Mouse (Mus musculus): Measurements from ENCODE around the gene Zbtb5. TPM values are rescaled to one million over a fixed set of nuclear protein-coding genes. Genes with fewer than 3 reads are reported as not detected.

Zbtb5 gene
- polyA plus RNA-seq, 1 experiment from 2014 or later: 21.0 TPM

DNA sequence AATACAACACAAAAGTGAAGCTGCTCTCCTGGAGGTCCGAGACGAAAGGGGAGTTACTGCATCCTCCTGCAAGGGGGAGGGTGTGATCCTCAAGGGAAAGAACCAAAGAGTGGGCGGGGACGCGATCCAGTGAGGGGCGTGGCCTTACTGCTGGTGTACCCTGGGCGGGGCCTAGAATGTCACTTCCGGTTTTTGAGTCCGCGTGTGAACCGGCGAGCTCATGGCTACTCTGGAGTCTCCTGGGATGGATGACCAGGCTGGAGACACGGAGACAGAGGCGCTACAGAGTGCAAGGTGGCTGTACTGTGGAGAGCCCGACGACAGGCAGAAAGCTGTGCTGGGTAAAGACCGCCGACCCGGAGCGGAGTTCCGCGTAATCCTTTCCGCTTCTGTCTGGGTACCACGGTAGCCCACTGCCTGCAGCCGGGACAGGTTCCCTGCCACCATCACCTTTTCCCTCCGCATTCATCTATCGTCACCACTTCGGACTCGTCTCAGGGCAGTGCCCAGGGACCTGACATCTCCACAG, 6.3 kb upstream of the Zbtb5 start, which contains the start of gene Polr1e:
TSS of gene Polr1e (plus strand) at position 132 of the 529 bp plus-strand sequence.
- H3K27ac ChIP-seq (replicated peaks; ENCODE audit: low read depth, low read length): 0 out of 2 replicates have a peak within 1 kb of the TSS, but pooled peaks have one; percentile 19
- H3K27me3 ChIP-seq (replicated peaks; ENCODE audit: control insufficient read depth, insufficient read depth, low read length): no peaks in the 10 kb centered on the region
- ATAC-seq (ENCODE audit: low read depth) (peak; percentile 90), DNase-seq (ENCODE audit: low spot score) (peak; percentile 96)
- peak within 1 kb of the TSS; percentile 52 for H3K4me3 ChIP-seq (ENCODE audit: low read depth, low read length)
- peak within 1 kb of the TSS; percentile 88 for H3K4me2 ChIP-seq (ENCODE audit: low read depth, low read length)
- peaks cover 6% of the 10 kb centered on the region; the same call in 1 of the 2 replicates for H3K4me1 ChIP-seq (ENCODE audit: control insufficient read depth, insufficient read depth, low read length)
- no peaks in the 10 kb centered on the region for H3K9me3 ChIP-seq (ENCODE audit: control insufficient read depth, low read length)
- peak within 1 kb of the TSS; percentile 72 for H3K9ac ChIP-seq (ENCODE audit: low read depth, low read length)
- no peaks in the 10 kb centered on the region for H3K36me3 ChIP-seq (ENCODE audit: control insufficient read depth, insufficient read depth, low read length)
- WGBS: 0% methylated on average over 27 of the region's 29 CpGs

DNA sequence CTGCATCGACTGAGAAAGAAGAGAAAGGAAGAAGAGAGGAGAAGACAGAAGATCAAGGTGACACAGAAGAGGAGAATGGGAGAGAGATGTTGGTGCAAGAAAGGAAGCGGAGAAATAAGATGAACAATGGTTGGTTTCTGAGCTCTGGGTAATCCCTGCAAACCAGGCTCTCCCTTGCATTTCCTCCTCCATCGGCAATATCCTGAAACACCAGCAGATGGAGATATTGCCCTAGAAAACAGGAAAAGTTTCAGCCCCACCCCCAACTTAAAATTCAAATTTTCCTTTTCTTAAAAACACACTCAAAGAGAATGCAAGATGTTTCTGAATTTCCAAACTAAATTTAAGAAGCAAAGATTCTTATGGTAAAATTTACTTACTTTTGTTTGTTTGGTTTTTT, 3.4 kb upstream of the Zbtb5 start:
- H3K4me1 ChIP-seq (ENCODE audit: control insufficient read depth, insufficient read depth, low read length): peaks cover 11% of the 10 kb centered on the region; the same call in 1 of the 2 replicates
- ATAC-seq (ENCODE audit: low read depth) (no peak), DNase-seq (ENCODE audit: low spot score) (peak; percentile 41)
- H3K36me3 ChIP-seq (ENCODE audit: control insufficient read depth, insufficient read depth, low read length): no peaks in the 10 kb centered on the region
- H3K9ac ChIP-seq (ENCODE audit: low read depth, low read length): no peak overlapping the region
- no peak overlapping the region for H3K4me3 ChIP-seq (ENCODE audit: low read depth, low read length)
- no peaks in the 10 kb centered on the region for H3K27me3 ChIP-seq (replicated peaks; ENCODE audit: control insufficient read depth, insufficient read depth, low read length)
- H3K9me3 ChIP-seq (ENCODE audit: control insufficient read depth, low read length): no peaks in the 10 kb centered on the region
- no peak overlapping the region for H3K27ac ChIP-seq (replicated peaks; ENCODE audit: low read depth, low read length)
- H3K4me2 ChIP-seq (ENCODE audit: low read depth, low read length): no peak overlapping the region
- 8% methylated on average over 3 of the region's 3 CpGs for WGBS

DNA sequence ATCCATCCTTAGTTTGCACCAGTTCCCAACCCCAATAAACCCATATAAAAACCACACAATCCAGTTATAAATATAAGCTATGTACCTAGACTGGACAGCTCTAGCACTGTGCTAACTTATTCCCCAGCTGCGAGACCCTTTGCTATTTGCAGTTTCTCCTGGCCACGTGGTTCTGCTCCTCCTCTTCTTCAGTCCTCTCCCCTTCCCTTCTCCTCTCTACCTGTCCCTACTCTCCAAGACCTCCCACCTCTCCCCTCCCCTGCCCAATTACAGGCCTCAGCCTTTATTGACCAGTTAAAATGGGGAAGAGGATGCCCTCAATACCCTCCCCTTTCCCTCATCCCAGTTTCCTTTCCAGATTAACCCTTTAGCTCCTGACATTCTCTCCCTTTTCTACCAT, 1.3 kb upstream of the Zbtb5 start:
- Histone ChIP-seq H3K4me2 (ENCODE audit: low read depth, low read length) (peak overlapping the region; percentile 82), H3K27ac (replicated peaks; ENCODE audit: low read depth, low read length) (peak overlapping the region; percentile 72; the same call in 1 of the 2 replicates), H3K36me3 (ENCODE audit: control insufficient read depth, insufficient read depth, low read length) (no peaks in the 10 kb centered on the region), H3K9me3 (ENCODE audit: control insufficient read depth, low read length) (no peaks in the 10 kb centered on the region), H3K4me1 (ENCODE audit: control insufficient read depth, insufficient read depth, low read length) (peaks cover 18% of the 10 kb centered on the region), H3K27me3 (replicated peaks; ENCODE audit: control insufficient read depth, insufficient read depth, low read length) (no peaks in the 10 kb centered on the region), H3K4me3 (ENCODE audit: low read depth, low read length) (peak overlapping the region; percentile 87), H3K9ac (ENCODE audit: low read depth, low read length) (peak overlapping the region; percentile 70)
- 4% methylated on average over 2 of the region's 2 CpGs for WGBS
- no peak for DNase-seq (ENCODE audit: low spot score)
- ATAC-seq (ENCODE audit: low read depth): no peak

DNA sequence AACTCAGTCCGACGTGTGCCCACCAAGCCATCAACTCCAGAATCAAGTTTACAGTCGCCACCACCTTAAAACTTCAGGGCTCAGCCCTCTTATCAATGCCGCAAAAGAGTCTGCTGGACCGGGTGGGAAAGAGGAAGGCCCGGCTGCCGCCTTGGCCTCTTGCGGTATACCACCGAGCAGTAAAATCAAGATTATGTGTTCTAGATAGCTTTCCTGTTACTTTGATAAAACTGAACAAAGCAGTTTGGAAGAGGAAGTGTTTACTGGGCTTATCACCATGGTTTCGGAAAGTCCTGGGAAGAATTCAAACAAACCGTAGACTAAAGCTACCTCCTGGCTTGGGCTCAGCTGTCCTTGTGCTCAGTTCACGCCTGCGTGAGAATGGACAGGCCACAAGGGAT, 819 bp upstream of the Zbtb5 start:
- Histone ChIP-seq H3K9ac (ENCODE audit: low read depth, low read length) (peak overlapping the region; percentile 70), H3K9me3 (ENCODE audit: control insufficient read depth, low read length) (no peaks in the 10 kb centered on the region), H3K4me1 (ENCODE audit: control insufficient read depth, insufficient read depth, low read length) (peaks cover 18% of the 10 kb centered on the region), H3K27ac (replicated peaks; ENCODE audit: low read depth, low read length) (peak overlapping the region; percentile 72), H3K36me3 (ENCODE audit: control insufficient read depth, insufficient read depth, low read length) (no peaks in the 10 kb centered on the region), H3K4me3 (ENCODE audit: low read depth, low read length) (peak overlapping the region; percentile 87), H3K27me3 (replicated peaks; ENCODE audit: control insufficient read depth, insufficient read depth, low read length) (no peaks in the 10 kb centered on the region), H3K4me2 (ENCODE audit: low read depth, low read length) (peak overlapping the region; percentile 82)
- 2% methylated on average over 13 of the region's 13 CpGs for WGBS
- DNase-seq (ENCODE audit: low spot score) (no peak), ATAC-seq (ENCODE audit: low read depth) (no peak)

DNA sequence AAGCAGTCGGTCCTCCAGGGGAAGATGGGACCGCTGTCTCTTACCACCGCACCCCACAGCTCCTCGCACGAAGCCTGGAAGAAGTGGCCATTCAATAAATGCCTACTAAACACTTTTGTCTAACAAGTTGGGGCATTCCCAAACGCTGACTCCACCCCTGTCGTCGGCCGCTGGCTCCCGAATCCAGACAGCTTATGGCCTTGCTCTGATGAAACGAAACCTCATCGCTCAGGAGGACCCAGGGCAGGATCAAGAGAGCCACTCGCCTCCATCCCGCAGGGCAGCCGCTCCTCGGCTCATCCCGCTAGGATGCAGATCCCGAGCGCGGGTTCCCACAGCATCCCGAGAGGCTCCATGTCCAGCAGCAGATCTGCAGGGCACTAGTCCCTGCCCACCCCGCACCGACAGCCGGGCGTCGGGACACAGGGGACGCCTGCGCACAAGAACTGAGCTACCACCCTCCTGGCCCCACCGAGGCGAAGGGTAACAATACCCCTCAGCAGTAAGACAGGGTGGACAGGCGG, 569 bp downstream of the Zbtb5 start:
- no peaks in the 10 kb centered on the region for H3K9me3 ChIP-seq (ENCODE audit: control insufficient read depth, low read length)
- DNase-seq (ENCODE audit: low spot score) (peak; percentile 75), ATAC-seq (ENCODE audit: low read depth) (peak; percentile 60)
- WGBS: 0% methylated on average over 14 of the region's 31 CpGs
- H3K4me1 ChIP-seq (ENCODE audit: control insufficient read depth, insufficient read depth, low read length): peaks cover 18% of the 10 kb centered on the region
- peak overlapping the region; percentile 87 for H3K4me3 ChIP-seq (ENCODE audit: low read depth, low read length)
- H3K9ac ChIP-seq (ENCODE audit: low read depth, low read length): peak overlapping the region; percentile 88
- peak overlapping the region; percentile 83 for H3K4me2 ChIP-seq (ENCODE audit: low read depth, low read length)
- no peaks in the 10 kb centered on the region for H3K36me3 ChIP-seq (ENCODE audit: control insufficient read depth, insufficient read depth, low read length)
- peak overlapping the region; percentile 96 for H3K27ac ChIP-seq (replicated peaks; ENCODE audit: low read depth, low read length)
- H3K27me3 ChIP-seq (replicated peaks; ENCODE audit: control insufficient read depth, insufficient read depth, low read length): no peaks in the 10 kb centered on the region

DNA sequence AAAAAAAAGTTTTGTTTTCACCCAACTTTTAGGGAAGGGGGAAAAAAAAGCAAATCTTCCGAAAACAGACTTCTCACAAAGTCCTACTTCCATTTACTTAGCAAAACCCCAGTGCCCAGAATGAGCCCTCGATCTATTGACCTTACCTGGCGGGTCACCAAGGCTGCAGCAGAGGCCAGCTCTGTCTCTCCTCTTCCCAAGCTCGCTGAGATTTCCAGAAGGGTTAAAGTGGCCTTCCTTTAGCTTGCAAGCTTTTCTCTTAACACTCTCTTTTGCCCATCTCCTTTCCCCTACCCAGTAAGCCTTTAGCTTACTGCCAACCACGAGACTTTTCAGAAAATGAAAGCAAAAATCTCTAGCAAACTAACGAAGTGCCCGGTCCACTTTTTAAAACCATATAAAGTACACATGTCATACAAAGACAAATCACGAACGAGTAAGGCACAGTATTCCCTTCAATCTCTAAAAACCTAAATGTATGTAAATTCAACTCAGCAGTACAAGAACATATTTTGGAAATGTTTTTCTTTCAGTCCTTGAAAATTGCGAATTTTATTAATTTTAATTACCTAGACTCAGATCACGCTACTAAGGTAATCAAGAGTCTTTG, 1.3 kb downstream of the Zbtb5 start:
- DNase-seq (ENCODE audit: low spot score): no peak
- 9% methylated on average over 11 of the region's 11 CpGs for WGBS
- H3K27ac ChIP-seq (replicated peaks; ENCODE audit: low read depth, low read length): peak overlapping the region; percentile 96

DNA sequence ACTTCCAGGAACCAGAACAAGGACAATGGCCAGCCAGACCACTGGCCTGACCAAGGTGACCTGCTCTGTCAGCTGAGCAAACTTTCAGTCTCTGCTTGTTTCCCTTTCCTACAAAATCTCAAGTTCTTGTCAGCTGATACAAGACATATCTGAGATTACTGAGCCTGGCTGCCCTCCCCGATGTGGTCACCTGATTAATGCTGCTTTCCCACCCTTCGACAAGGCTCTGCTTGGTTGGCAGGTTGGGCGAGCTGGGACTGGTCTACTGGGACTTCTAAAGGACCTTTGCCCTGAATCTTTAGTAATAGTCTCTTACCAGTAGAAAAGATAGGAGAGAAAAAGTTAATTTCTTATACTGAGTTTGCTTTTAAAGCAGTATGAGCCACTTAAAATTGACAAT, 6.8 kb downstream of the Zbtb5 start:
- Histone ChIP-seq H3K4me1 (ENCODE audit: control insufficient read depth, insufficient read depth, low read length) (peaks cover 9% of the 10 kb centered on the region; the same call in 1 of the 2 replicates), H3K4me2 (ENCODE audit: low read depth, low read length) (no peak overlapping the region), H3K9ac (ENCODE audit: low read depth, low read length) (no peak overlapping the region), H3K27ac (replicated peaks; ENCODE audit: low read depth, low read length) (no peak overlapping the region), H3K4me3 (ENCODE audit: low read depth, low read length) (no peak overlapping the region), H3K27me3 (replicated peaks; ENCODE audit: control insufficient read depth, insufficient read depth, low read length) (no peaks in the 10 kb centered on the region), H3K36me3 (ENCODE audit: control insufficient read depth, insufficient read depth, low read length) (no peaks in the 10 kb centered on the region), H3K9me3 (ENCODE audit: control insufficient read depth, low read length) (no peaks in the 10 kb centered on the region)
- no peak for DNase-seq (ENCODE audit: low spot score)
- WGBS: 79% methylated on average over 3 of the region's 3 CpGs
- no peak for ATAC-seq (ENCODE audit: low read depth)

More for the DNA sequence above, 1.3 kb downstream of the Zbtb5 start:
- H3K36me3 ChIP-seq (ENCODE audit: control insufficient read depth, insufficient read depth, low read length): no peaks in the 10 kb centered on the region
- H3K4me3 ChIP-seq (ENCODE audit: low read depth, low read length): peak overlapping the region; percentile 87
- H3K4me1 ChIP-seq (ENCODE audit: control insufficient read depth, insufficient read depth, low read length): peaks cover 18% of the 10 kb centered on the region
- peak overlapping the region; percentile 83 for H3K4me2 ChIP-seq (ENCODE audit: low read depth, low read length)
- ATAC-seq (ENCODE audit: low read depth): no peak
- peak overlapping the region; percentile 88 for H3K9ac ChIP-seq (ENCODE audit: low read depth, low read length)
- no peaks in the 10 kb centered on the region for H3K27me3 ChIP-seq (replicated peaks; ENCODE audit: control insufficient read depth, insufficient read depth, low read length)
- H3K9me3 ChIP-seq (ENCODE audit: control insufficient read depth, low read length): no peaks in the 10 kb centered on the region

DNA sequence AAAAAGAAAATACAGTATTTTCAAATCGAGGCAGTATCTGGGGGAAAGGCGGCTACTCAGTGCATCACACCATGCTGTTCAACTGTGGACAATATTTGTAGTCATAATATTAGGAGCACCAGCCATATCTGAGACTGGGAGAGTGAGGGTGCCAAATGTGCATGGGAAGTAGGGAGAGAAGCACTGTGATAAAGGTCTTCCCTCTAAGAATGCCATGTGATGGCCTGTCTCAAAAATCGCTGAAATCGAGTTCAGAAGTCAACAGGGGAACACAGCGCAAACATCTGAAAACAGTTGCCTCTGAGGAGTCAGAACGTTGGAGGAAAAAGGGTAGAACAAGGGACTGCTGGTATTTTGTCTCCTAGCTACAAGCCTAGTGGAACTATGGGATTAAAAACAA, 12.2 kb downstream of the Zbtb5 start:
- no peak overlapping the region for H3K9ac ChIP-seq (ENCODE audit: low read depth, low read length)
- WGBS: 82% methylated on average over 6 of the region's 6 CpGs
- 0 out of 2 replicates have a peak, but pooled peaks cover 3% of the 10 kb centered on the region for H3K4me1 ChIP-seq (ENCODE audit: control insufficient read depth, insufficient read depth, low read length)
- no peak overlapping the region for H3K4me3 ChIP-seq (ENCODE audit: low read depth, low read length)
- H3K27me3 ChIP-seq (replicated peaks; ENCODE audit: control insufficient read depth, insufficient read depth, low read length): no peaks in the 10 kb centered on the region
- H3K27ac ChIP-seq (replicated peaks; ENCODE audit: low read depth, low read length): no peak overlapping the region
- ATAC-seq (ENCODE audit: low read depth) (no peak), DNase-seq (ENCODE audit: low spot score) (no peak)
- no peaks in the 10 kb centered on the region for H3K9me3 ChIP-seq (ENCODE audit: control insufficient read depth, low read length)
- H3K36me3 ChIP-seq (ENCODE audit: control insufficient read depth, insufficient read depth, low read length): peaks cover 2% of the 10 kb centered on the region; the same call in 1 of the 2 replicates
- H3K4me2 ChIP-seq (ENCODE audit: low read depth, low read length): no peak overlapping the region

Data from embryonic facial prominence, embryonic 14.5 days (tissue).